Mouse (Mus musculus) cerebellum, postnatal 4 days (tissue): Measurements from ENCODE around the gene Olfr463.
A peak's percentile ranks its signal among the peaks of the same experiment; 100 is the strongest.

Experiments used
- DNase-seq, 2 experiments: peaks; one replicate each; pipeline ENCODE4 v3.0.0; 2022; ENCODE audit warnings: low spot score in 2 of 2, mixed read lengths in 1 of 2

Olfr463 gene

GRCm38 (mm10) chr11:87897287-87897686 lies at the start of gene Olfr463:
Olfr463 (minus strand) TSS chr11:87897387.
- no peak for DNase-seq

GRCm38 (mm10) chr11:87935467-87935866 lies 38.3 kb upstream of the Olfr463 start:
- DNase-seq, result no peak

GRCm38 (mm10) chr11:87933731-87934130 lies 36.5 kb upstream of the Olfr463 start:
- peak in 1 of 2 experiments; percentile 9 for DNase-seq

GRCm38 (mm10) chr11:87930348-87930747 lies 33.2 kb upstream of the Olfr463 start:
- DNase-seq, result no peak

- DNase-seq, result no peak
These were observed 23.8 kb upstream of the Olfr463 start, which contains the start of gene Olfr464 for GRCm38 (mm10) chr11:87920966-87921365. Olfr464 (minus strand) TSS chr11:87920967.

DNA sequence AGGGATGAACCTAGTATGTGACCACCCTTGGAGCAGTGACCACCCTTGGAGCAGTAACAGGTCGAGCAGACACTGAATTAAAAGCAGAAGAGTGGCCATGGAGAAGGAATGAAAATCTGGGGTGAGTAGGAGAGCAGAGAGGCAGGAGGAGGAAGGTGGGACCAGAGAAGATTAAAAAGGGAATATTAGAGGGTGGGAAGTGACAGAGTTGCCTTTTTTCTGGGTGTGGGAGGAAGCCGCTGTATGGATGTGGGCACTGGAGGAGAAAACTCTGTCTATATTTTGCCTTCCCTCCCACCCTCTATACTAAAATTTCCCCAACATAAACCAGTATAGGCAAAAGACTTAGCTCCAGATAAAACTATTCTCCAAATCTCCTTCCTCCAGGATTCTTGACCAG lies 23.1 kb upstream of the Olfr463 start:
- no peak for DNase-seq

GRCm38 (mm10) chr11:87916005-87916404 lies 18.8 kb upstream of the Olfr463 start:
- no peak for DNase-seq

- no peak for DNase-seq
These were observed 7.1 kb upstream of the Olfr463 start for GRCm38 (mm10) chr11:87904331-87904730.

DNA sequence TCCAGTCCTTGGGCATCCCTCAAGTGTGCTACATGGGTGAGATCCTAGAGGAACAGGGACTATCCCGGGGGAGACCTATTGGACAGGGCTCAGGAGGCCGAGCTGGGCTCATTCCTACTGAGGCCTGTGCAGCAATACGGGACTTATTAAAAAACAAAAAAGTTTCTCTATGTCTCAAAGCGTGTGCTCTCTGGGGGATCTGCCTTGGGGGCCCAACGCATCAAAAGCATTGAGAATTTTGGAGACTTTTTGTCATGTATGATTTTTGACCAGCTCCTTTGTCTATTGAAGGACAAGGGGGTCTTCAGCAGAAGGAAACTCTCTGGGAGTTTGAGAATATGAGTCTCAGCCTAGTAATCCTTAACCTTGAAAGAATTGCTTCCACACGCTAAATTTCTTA lies 5.0 kb downstream of the Olfr463 start, which contains the start of gene Olfr462:
Gene Olfr462 (minus strand): TSS at position 101 of the 400 bp plus-strand sequence.
- no peak for DNase-seq

- DNase-seq, result no peak
These were observed 12.3 kb downstream of the Olfr463 start for GRCm38 (mm10) chr11:87884856-87885255.

DNA sequence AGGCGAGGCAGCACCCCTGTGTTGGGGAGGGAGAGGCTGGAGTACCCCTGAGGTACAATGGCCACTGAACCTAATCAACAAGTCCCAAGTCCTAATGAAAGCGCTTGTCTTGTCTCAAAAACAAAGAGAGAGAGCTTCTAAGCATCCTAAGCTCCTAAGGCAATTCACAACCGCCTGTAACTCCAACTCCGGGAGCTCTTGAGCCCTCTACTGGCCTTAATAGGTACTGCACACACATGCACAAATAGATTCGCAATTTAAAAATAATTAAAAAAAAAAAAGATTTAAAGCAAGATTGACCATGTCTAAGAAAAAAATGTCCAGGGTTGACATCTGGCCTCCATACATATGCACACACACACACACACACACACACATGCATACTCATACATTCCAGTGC lies 13.7 kb downstream of the Olfr463 start:
- DNase-seq, result no peak

DNA sequence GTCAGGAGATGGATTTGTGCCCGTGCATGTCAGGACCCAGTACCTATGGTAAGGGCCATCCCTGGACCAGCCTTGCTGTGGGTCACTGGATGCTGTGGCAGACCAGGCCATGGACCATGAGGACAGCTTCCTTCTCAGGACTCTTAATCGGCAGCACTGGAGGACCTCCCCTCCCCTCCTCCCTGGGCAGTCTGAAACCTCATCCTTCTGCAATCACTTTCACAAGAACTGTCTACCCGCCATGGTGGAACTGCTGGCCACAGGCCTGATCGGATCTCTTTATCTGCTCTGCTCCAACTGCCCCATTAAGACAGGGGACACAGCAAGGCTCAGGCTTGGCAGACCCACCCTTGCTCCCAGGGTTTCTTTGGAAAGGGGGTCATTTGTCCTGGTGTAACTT lies 15.5 kb downstream of the Olfr463 start:
- DNase-seq, result no peak

GRCm38 (mm10) chr11:87879826-87880225 lies 17.4 kb downstream of the Olfr463 start:
- no peak for DNase-seq

GRCm38 (mm10) chr11:87875436-87875835 lies 21.8 kb downstream of the Olfr463 start, which contains the start of gene Epx:
Epx (minus strand) TSS chr11:87875536.
- DNase-seq, result no peak

GRCm38 (mm10) chr11:87871766-87872165 lies 25.4 kb downstream of the Olfr463 start:
- no peak for DNase-seq

DNA sequence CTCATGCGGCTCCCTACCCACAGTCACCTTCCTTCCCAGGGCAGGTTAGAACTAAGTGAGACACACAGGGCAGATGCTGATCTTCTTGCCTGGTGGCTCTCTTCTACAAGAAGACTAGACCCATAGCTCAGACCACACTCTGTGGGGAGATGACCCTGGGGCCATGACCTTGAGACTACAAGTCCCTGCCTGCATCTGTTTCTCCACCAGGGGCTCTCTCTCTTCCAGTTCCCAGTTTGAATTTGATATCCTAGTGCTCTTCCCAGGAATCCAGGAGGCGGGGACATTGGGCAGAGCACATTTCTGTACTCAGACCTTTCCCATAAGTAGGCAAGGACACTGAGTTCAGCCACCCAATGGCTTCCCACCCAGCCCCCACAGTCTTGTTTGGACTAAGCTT lies 27.1 kb downstream of the Olfr463 start:
- DNase-seq, result no peak

DNA sequence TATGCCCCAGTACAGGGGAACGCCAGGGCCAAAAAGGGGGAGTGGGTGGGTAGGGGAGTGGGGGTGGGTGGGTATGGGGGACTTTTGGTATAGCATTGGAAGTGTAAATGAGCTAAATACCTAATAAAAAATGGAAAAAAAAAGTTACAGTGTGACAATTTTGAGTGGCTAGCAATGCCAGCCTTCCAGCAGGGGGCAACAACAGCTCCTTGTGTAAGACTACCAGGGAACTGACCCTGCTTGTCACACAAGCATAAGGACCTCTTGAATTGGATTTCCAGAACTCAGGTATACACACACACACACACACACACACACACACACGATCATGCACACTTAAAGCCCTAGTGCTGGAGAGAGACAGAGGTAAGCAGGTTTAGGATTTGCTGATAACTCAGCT lies 30.3 kb downstream of the Olfr463 start:
- DNase-seq, result peak in 1 of 2 experiments; percentile 9

GRCm38 (mm10) chr11:87862805-87863204 lies 34.4 kb downstream of the Olfr463 start:
- DNase-seq, result no peak

DNA sequence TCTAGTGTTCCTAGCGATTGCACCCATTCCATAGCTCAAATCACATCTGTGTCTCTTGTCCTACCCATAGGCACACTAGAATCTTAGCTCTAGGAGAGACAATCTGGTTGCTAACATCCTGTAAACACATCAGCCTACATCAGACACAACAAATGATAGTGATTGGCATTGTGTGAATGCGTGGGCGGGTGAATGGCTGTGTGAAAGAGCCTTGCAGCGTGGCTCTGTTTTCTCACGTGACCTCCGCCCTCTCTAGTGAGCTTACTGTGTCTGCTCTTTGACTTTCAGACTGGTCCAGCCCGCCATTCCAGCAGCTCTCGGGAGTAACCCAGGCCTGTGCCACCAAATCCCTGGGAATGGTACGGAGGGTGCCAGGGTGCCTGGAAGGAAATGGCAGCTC lies 36.8 kb downstream of the Olfr463 start:
- no peak for DNase-seq

DNA sequence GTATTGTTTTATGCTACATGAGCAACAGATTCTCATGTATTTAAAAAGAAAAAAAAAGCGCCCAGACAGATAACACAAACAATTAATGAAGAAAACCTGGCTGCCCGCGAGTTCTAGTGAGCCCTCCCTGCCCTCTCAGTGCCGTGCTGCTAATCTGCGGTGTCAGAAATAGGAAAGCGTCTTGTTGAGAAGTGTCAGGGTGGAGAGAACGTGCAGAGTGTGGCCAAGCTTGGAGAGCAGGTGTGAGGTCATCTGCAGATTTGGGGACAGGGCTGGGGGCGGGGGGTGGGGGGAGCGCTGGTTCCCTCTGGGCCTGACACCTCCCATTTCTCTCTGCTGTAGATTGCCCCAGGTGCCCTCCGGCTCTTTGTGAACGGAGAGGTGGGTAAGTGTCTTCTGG lies 37.9 kb downstream of the Olfr463 start:
- DNase-seq, result no peak

GRCm38 (mm10) chr11:87854550-87854949 lies 42.6 kb downstream of the Olfr463 start:
- no peak for DNase-seq

DNA sequence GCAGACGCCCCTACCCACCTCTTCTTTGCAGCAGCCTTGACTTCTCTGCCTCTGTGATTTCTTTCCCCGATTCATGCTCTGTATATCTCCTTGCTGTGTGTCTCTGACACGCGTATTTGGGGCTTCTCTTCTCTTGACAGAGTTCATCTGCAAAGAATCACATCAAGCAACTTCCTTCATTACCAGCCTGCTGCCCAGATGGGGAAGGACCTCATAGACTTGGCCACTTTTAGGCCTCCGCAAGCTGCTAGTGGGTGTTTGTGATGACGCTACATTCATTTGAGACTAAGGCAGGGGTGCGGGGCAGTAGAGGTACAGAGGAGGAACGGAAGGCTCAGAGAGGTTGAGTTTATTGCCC lies 43.6 kb downstream of the Olfr463 start:
- DNase-seq, result no peak

- DNase-seq, result peak; percentile 83 to 91
These were observed 44.2 kb downstream of the Olfr463 start, which contains the start of gene Mks1 for GRCm38 (mm10) chr11:87852690-87853596. Mks1 (plus strand) TSS chr11:87853215.
